Mouse (Mus musculus) hindlimb bud, embryonic 11.5 days (tissue): ENCODE measurements around the gene Arl8a.

ENCODE experiments used
- DNase-seq: peaks from one replicate; pipeline ENCODE4 v3.0.0-alpha.2; 2012; ENCODE audit warnings: low read depth, low spot score; ENCODE audit errors: extremely low spot score

Gene Arl8a

DNA sequence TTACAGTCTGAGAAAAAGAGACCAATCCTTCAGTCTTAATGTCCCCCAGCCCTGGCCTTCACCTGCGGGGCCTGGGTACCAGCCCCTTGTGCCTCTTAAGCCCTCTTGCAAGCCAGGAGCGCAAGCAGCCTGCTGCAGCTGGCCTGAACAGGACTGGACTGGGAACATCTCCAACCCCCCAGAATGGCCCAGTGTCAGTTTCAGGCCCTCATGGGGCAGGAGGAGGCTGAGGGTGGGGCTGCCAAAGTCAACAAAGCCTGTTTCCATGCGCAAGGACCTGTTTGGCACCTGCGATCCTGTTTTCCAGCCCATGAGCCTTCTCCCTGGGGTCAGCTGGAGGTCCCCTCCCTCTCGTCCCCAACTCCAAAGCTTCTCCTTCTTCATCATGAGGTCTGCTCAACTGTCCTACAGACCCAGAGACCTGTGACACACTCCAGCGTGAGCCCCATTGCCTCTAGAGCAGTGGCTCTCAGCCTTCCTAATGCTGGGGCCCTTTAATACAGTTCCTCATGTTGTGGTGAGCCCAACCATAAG lies 49.4 kb downstream of the Arl8a start:
- DNase-seq = no peak

DNA sequence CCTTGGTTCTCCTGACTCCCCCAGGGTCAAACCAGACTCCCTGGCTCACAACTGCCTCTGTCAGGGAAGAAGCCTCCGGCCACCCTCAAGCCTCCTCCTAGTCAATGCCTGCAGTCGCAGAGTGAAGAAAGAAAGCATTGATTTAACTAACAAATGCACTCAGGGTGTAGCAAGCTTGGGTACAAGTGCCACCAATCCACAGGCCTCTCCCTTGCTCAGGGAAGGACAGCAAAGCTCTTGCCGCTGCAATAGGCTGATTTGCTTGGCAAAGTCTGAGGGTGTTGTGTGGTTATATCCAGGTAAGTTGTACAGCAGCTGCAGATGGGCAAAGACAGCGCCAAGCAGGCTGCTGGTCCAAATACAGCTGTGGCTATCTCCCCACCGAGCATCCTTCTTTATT lies 51.8 kb downstream of the Arl8a start:
- DNase-seq = no peak

DNA sequence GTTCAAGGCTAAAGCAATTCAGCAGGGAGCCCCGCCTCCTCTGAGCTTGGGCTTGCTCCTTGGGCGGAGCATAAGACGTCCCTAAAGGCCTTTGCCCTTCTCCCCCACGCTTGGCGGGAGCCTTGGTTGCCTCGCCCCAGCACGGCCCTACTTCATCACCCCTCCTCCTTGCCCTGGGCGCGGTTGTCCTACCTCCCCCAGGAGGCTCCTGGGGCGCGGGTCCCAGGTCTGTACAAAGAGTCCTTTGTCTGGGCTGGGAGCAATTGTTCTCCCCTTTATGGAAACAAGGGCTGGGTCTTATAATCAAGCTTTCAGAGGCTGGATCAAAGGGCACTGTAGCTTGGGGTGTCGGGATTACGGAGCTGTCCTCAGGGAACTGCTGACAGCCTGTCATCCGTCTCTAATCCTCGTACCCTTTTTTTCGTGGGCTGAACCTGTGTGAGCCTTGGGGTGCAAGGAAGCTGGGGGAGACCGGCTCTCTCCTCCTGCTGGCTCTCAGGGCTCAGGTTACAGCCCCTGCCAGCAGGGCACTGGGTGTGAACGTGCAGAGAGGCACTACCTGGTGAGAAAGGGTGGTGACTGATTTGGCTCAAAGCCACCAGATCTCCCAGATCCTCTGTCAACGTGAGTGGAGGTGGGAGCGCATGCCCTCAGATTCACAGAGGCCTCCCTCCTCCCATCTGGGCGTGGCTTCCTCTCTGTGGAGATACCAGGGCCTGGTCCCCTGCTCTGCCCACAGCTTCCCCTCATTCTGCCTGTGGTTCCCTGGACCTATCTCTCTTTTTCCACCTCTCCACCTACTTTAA lies 52.6 kb downstream of the Arl8a start:
- no peak for DNase-seq

DNA sequence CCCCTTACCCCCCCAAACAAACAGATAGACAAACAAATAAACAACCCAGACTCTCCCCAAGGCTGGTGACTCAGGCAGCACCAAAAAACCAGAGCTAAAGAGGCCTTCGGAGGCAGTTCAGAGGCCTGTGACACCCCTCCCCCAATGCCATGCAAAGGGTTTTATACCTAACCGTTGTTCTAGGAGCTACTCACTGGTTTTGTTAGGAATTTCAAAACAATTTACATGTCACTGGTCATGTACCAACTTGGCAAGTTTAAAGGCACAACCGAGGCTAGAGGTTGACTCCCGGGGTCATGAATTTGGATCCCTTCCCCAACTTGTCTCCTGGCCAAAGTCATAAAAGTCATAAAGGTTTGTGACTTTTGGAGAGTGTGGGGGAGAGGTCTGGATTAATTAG lies 53.8 kb downstream of the Arl8a start:
- DNase-seq = no peak

DNA sequence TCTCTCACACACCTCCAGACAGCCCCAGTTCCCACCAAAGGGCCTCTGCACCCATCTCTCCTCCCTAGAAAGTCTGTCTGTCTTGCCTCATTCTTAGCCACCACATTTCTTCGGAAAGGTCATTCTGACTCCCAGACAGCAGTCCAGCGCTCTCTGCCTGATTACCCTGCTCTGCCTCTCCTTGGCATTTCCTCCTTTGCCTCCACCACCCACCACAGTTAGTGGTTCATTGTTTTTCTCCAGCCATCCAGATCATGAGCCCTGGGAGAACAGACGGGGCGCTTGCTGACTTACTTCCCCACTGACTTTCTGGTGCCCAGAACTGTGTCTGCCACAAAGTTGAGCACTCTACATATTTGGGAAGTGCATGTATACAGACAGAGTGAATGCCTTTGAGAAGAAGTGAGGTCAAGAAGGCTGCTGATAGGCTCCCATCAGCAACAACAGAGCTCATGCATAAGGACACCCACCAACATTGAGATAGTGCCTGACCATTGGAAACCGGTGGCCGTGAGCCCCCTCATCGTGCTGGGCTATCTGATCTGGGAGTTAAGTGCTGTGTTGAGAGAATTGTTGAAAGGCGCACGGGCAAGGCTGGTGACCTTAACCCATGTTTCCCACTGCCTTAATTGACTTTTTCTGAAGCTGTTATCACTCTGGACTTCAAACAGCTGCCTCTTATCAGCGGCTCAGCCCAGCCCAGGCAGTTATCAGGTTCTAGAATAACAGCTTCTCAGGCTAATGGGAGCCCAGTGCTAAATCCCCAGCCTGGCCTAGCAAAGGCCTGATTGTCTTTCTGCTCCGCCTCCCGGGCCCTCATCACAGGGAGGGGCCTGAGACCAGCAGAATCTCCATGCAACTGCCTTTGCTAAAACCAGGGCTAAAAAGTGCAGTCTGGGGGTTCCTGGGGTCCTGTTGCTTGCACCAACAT lies 57.8 kb downstream of the Arl8a start:
- no peak for DNase-seq

DNA sequence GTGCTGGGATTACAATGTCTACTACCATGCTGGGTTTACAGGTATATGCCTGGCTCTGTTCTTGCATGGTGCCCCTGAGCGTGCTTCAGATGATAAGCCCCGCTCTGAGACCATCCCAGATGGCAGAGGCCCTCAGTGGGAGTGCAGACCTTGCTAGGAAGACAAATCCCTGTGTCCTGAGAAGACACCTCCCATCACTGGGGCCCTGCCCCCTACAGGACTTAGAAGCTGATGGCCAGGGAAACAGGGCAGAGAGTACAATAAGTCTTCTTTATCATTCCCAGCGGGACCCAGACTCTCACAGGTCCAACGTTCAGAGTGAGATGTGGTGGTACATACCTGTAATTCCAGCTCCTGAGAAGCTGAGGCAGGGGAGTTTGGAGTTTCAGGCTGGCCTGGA lies 58.6 kb downstream of the Arl8a start:
- no peak for DNase-seq
